Mouse (Mus musculus) kidney, adult 2 months (tissue): ENCODE measurements around the gene Elmo1.

Experiments
- CTCF ChIP-seq: fragments of 200-500 bp; conservative IDR thresholded peaks from 2 replicates; pipeline ENCODE4 v1.5.1; 2011; ENCODE audit warnings: low read depth, mild to moderate bottlenecking, control low read depth, low read length, moderate library complexity, mixed read lengths; ENCODE audit not compliant: insufficient read depth, insufficient read length
- POLR2A ChIP-seq: fragments of 200-500 bp; IDR thresholded peaks from one replicate; pipeline ENCODE4 v1.6.1; 2011; ENCODE audit warnings: low read depth, low read length, control low read depth

DNA sequence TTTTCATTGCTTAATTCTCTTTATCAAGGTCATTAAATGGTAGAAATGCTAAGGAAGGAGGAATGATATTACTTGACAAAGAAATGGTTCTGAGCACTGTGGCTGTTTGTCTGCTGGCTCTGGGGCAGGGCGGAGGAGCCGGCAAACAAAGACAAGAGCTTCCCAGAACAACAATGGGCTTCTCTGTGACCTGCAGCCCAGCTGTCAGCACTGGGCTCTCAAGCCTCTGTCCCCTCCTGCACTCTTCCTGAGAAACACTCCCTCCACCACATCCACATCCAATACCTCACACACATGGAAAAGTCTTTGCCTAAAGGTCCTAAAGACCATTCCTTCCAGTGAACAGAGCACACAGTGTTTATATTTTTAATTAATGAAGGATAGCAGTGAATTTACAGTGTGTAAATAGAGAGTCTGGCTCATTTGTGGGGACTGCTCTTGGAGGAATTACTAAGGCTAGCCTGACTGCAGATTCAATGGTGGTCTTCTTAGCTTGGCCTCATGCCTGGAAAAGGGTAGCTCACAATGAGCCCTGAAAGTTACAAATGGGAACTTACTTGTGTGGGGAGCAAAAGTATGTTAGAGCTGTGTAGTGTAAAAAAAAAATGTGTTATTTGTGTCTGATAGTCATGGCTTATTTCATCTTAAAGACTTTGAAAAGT is 49.1 kb upstream of the Elmo1 start:
- TF ChIP-seq POLR2A = no peak
- TF ChIP-seq CTCF = no peak
